Mouse (Mus musculus): ENCODE measurements around the gene Pigr. TPM values are rescaled to one million over a fixed set of nuclear protein-coding genes. Genes with fewer than 3 reads are reported as not detected.

Pigr gene
- polyA plus RNA-seq, 1 experiment from 2014 or later = not detected

GRCm38 (mm10) chr1:130865541-130866221 is 39.2 kb downstream of the Pigr start, which contains the start of gene Fcmr:
Fcmr (plus strand) TSS chr1:130865669.
- WGBS = 85% methylated on average over 7 of the region's 7 CpGs
- Histone ChIP-seq H3K9me3 (no peaks in the 10 kb centered on the region), H3K4me1 (no peaks in the 10 kb centered on the region), H3K4me3 (no peak within 1 kb of the TSS), H3K27ac (replicated peaks) (no peak within 1 kb of the TSS), H3K27me3 (replicated peaks; ENCODE audit: low read depth, poor library complexity, severe bottlenecking) (no peaks in the 10 kb centered on the region), H3K36me3 (replicated peaks) (no peaks in the 10 kb centered on the region)
- no peak for DNase-seq (ENCODE audit: low spot score)

GRCm38 (mm10) chr1:130872912-130873311 is 46.4 kb downstream of the Pigr start:
- Histone ChIP-seq H3K4me3 (no peak overlapping the region), H3K4me1 (peaks cover 1% of the 10 kb centered on the region), H3K27ac (replicated peaks) (no peak overlapping the region), H3K27me3 (replicated peaks; ENCODE audit: low read depth, poor library complexity, severe bottlenecking) (peaks cover 9% of the 10 kb centered on the region), H3K9me3 (no peaks in the 10 kb centered on the region), H3K36me3 (replicated peaks) (no peaks in the 10 kb centered on the region)
- 94% methylated on average over 2 of the region's 2 CpGs for WGBS
- DNase-seq (ENCODE audit: low spot score) = no peak

GRCm38 (mm10) chr1:130875139-130875538 is 48.7 kb downstream of the Pigr start:
- H3K9me3 ChIP-seq = no peaks in the 10 kb centered on the region
- no peak overlapping the region for H3K4me3 ChIP-seq
- H3K36me3 ChIP-seq (replicated peaks) = no peaks in the 10 kb centered on the region
- peaks cover 7% of the 10 kb centered on the region for H3K4me1 ChIP-seq
- H3K27me3 ChIP-seq (replicated peaks; ENCODE audit: low read depth, poor library complexity, severe bottlenecking) = peaks cover 31% of the 10 kb centered on the region
- no peak overlapping the region for H3K27ac ChIP-seq (replicated peaks)
- DNase-seq (ENCODE audit: low spot score) = peak; percentile 33
- WGBS = 45% methylated on average over 3 of the region's 3 CpGs

- Histone ChIP-seq H3K36me3 (replicated peaks) (no peaks in the 10 kb centered on the region), H3K27me3 (replicated peaks; ENCODE audit: low read depth, poor library complexity, severe bottlenecking) (peaks cover 35% of the 10 kb centered on the region), H3K4me3 (no peak overlapping the region), H3K9me3 (no peaks in the 10 kb centered on the region), H3K4me1 (peaks cover 7% of the 10 kb centered on the region), H3K27ac (replicated peaks) (no peak overlapping the region)
- DNase-seq (ENCODE audit: low spot score) = no peak
- WGBS = 67% methylated on average over 3 of the region's 3 CpGs
Observed at GRCm38 (mm10) chr1:130875910-130876309, 49.4 kb downstream of the Pigr start.

- peak; percentile 38 for DNase-seq (ENCODE audit: low spot score)
- Histone ChIP-seq H3K9me3 (no peaks in the 10 kb centered on the region), H3K27ac (replicated peaks) (no peak overlapping the region), H3K4me1 (peaks cover 7% of the 10 kb centered on the region), H3K4me3 (no peak overlapping the region), H3K27me3 (replicated peaks; ENCODE audit: low read depth, poor library complexity, severe bottlenecking) (peaks cover 35% of the 10 kb centered on the region), H3K36me3 (replicated peaks) (no peaks in the 10 kb centered on the region)
- WGBS = 22% methylated on average over 3 of the region's 3 CpGs
Observed at GRCm38 (mm10) chr1:130876931-130877509, 50.5 kb downstream of the Pigr start.

GRCm38 (mm10) chr1:130877889-130878614 is 51.6 kb downstream of the Pigr start:
- Histone ChIP-seq H3K9me3 (no peaks in the 10 kb centered on the region), H3K27me3 (replicated peaks; ENCODE audit: low read depth, poor library complexity, severe bottlenecking) (peaks cover 35% of the 10 kb centered on the region), H3K36me3 (replicated peaks) (no peaks in the 10 kb centered on the region), H3K4me1 (peaks cover 7% of the 10 kb centered on the region), H3K4me3 (peak overlapping the region; percentile 63), H3K27ac (replicated peaks) (peak overlapping the region; percentile 59)
- 3% methylated on average over 43 of the region's 43 CpGs for WGBS
- DNase-seq (ENCODE audit: low spot score) = peak; percentile 67

GRCm38 (mm10) chr1:130879927-130880326 is 53.4 kb downstream of the Pigr start:
- DNase-seq (ENCODE audit: low spot score) = no peak
- peaks cover 35% of the 10 kb centered on the region for H3K27me3 ChIP-seq (replicated peaks; ENCODE audit: low read depth, poor library complexity, severe bottlenecking)
- H3K4me1 ChIP-seq = peaks cover 7% of the 10 kb centered on the region
- H3K27ac ChIP-seq (replicated peaks) = no peak overlapping the region
- H3K9me3 ChIP-seq = no peaks in the 10 kb centered on the region
- no peak overlapping the region for H3K4me3 ChIP-seq
- no peaks in the 10 kb centered on the region for H3K36me3 ChIP-seq (replicated peaks)
- 87% methylated on average over 7 of the region's 7 CpGs for WGBS

GRCm38 (mm10) chr1:130883146-130883545 is 56.7 kb downstream of the Pigr start:
- H3K4me1 ChIP-seq = peaks cover 4% of the 10 kb centered on the region
- H3K27me3 ChIP-seq (replicated peaks; ENCODE audit: low read depth, poor library complexity, severe bottlenecking) = peaks cover 24% of the 10 kb centered on the region
- H3K9me3 ChIP-seq = no peaks in the 10 kb centered on the region
- H3K36me3 ChIP-seq (replicated peaks) = no peaks in the 10 kb centered on the region
- no peak overlapping the region for H3K4me3 ChIP-seq
- 90% methylated on average over 4 of the region's 4 CpGs for WGBS
- no peak overlapping the region for H3K27ac ChIP-seq (replicated peaks)
- DNase-seq (ENCODE audit: low spot score) = no peak

- H3K4me1 ChIP-seq = no peaks in the 10 kb centered on the region
- H3K27me3 ChIP-seq (replicated peaks; ENCODE audit: low read depth, poor library complexity, severe bottlenecking) = no peaks in the 10 kb centered on the region
- no peak within 1 kb of the TSS for H3K27ac ChIP-seq (replicated peaks)
- no peak for DNase-seq (ENCODE audit: low spot score)
- no peaks in the 10 kb centered on the region for H3K9me3 ChIP-seq
- no peak within 1 kb of the TSS for H3K4me3 ChIP-seq
- no peaks in the 10 kb centered on the region for H3K36me3 ChIP-seq (replicated peaks)
Observed at GRCm38 (mm10) chr1:130887354-130887753, 60.9 kb downstream of the Pigr start, which contains the start of gene Il24. Il24 (minus strand) TSS chr1:130887454.

- Histone ChIP-seq H3K4me1 (no peaks in the 10 kb centered on the region), H3K9me3 (no peaks in the 10 kb centered on the region), H3K36me3 (replicated peaks) (no peaks in the 10 kb centered on the region), H3K27ac (replicated peaks) (no peak overlapping the region), H3K27me3 (replicated peaks; ENCODE audit: low read depth, poor library complexity, severe bottlenecking) (no peaks in the 10 kb centered on the region), H3K4me3 (no peak overlapping the region)
- WGBS = 69% methylated on average over 1 of the region's 1 CpGs
- no peak for DNase-seq (ENCODE audit: low spot score)
Observed at GRCm38 (mm10) chr1:130892446-130892845, 66.0 kb downstream of the Pigr start.

GRCm38 (mm10) chr1:130893329-130894040 is 67.0 kb downstream of the Pigr start:
- Histone ChIP-seq H3K4me3 (no peak overlapping the region), H3K9me3 (no peaks in the 10 kb centered on the region), H3K4me1 (no peaks in the 10 kb centered on the region), H3K36me3 (replicated peaks) (no peaks in the 10 kb centered on the region), H3K27me3 (replicated peaks; ENCODE audit: low read depth, poor library complexity, severe bottlenecking) (no peaks in the 10 kb centered on the region), H3K27ac (replicated peaks) (no peak overlapping the region)
- DNase-seq (ENCODE audit: low spot score) = no peak
- WGBS = 76% methylated on average over 9 of the region's 9 CpGs

GRCm38 (mm10) chr1:130894468-130894867 is 68.0 kb downstream of the Pigr start:
- DNase-seq (ENCODE audit: low spot score) = no peak
- H3K27ac ChIP-seq (replicated peaks) = no peak overlapping the region
- no peaks in the 10 kb centered on the region for H3K4me1 ChIP-seq
- no peaks in the 10 kb centered on the region for H3K36me3 ChIP-seq (replicated peaks)
- 56% methylated on average over 6 of the region's 6 CpGs for WGBS
- H3K9me3 ChIP-seq = no peaks in the 10 kb centered on the region
- H3K4me3 ChIP-seq = no peak overlapping the region
- H3K27me3 ChIP-seq (replicated peaks; ENCODE audit: low read depth, poor library complexity, severe bottlenecking) = no peaks in the 10 kb centered on the region
